Mouse (Mus musculus): Measurements from ENCODE around the gene Ms4a13. TPM values are rescaled to one million over a fixed set of nuclear protein-coding genes. Genes with fewer than 3 reads are reported as not detected.
"Not testable (repeated sequence)": the region's sequence is repeated elsewhere in the genome, so short reads cannot be mapped to it uniquely, and the experiment has no call there.

The Ms4a13 gene
- not detected in 2 replicates for polyA plus RNA-seq (2015; fragmentation: Nextera tagmentation; extraction: Ambion mirVana)

DNA sequence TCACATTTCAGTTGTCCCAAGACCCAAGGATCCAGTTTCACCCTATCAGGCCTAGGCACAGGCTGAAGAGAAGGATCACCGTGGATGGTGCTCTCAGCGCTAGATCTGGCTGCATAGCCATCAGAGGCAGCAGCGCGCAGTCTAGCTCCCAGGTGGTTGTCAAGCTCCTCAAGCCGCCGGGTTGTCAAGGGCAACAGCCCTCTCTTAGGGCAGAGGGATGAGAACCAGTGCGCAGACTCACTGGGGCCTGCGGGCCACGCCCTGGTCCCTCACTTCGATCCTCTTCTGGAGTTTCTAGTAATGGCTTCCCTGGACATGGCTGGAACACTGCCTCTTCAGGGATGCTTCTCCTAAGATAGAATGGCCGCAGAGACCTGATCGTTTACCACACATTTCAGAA, at the start of gene Ms4a13:
TSS of gene Ms4a13 (minus strand) at position 192 of the 400 bp plus-strand sequence.
- WGBS: 65% methylated on average over 12 of the region's 12 CpGs

DNA sequence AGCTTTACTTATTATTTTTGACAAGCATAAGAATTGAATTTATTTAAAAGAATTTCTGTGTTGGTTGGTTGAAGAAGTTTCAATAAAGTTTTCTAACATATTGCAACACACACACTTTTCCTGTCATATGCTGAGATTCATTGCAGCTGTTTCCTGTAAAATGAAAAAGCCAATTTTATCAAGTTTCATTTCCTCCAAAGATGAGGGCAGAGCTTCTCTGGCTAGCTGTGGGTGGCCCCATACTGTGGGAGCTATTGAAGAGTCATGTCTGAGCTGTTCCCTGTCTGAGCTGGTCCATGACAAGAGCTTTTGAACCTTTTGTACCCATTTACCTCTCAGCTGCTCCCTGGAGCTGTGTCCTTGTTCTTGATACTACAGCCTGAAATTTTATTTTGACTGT, 47.7 kb upstream of the Ms4a13 start:
- Histone ChIP-seq H3K9me3 (replicated peaks) (no peaks in the 10 kb centered on the region), H3K4me2 (no peak overlapping the region), H3K4me3 (replicated peaks) (no peak overlapping the region), H3K27me3 (no peaks in the 10 kb centered on the region), H3K9ac (no peak overlapping the region), H3K4me1 (no peaks in the 10 kb centered on the region), H3K36me3 (no peaks in the 10 kb centered on the region), H3K27ac (no peak overlapping the region)
- no peak for ATAC-seq (replicated peaks; ENCODE audit: low FRiP score)

More for the DNA sequence above, at the start of gene Ms4a13:
- Histone ChIP-seq H3K27ac (no peak within 1 kb of the TSS), H3K27me3 (no peaks in the 10 kb centered on the region), H3K36me3 (no peaks in the 10 kb centered on the region), H3K4me2 (no peak within 1 kb of the TSS), H3K9ac (no peak within 1 kb of the TSS), H3K4me3 (replicated peaks) (no peak within 1 kb of the TSS), H3K9me3 (replicated peaks) (no peaks in the 10 kb centered on the region), H3K4me1 (no peaks in the 10 kb centered on the region)
- ATAC-seq (replicated peaks; ENCODE audit: low FRiP score): no peak

- no peak overlapping the region for H3K27ac ChIP-seq
- no peak overlapping the region for H3K4me3 ChIP-seq (replicated peaks)
- no peaks in the 10 kb centered on the region for H3K36me3 ChIP-seq
- no peak overlapping the region for H3K4me2 ChIP-seq
- no peaks in the 10 kb centered on the region for H3K9me3 ChIP-seq (replicated peaks)
- no peaks in the 10 kb centered on the region for H3K27me3 ChIP-seq
- ATAC-seq (replicated peaks; ENCODE audit: low FRiP score): no peak
- WGBS: 60% methylated on average over 5 of the region's 5 CpGs
- H3K9ac ChIP-seq: no peak overlapping the region
- no peaks in the 10 kb centered on the region for H3K4me1 ChIP-seq
Measured at GRCm38 (mm10) chr19:11242560-11242959, 46.0 kb upstream of the Ms4a13 start.

- no peak overlapping the region for H3K9ac ChIP-seq
- no peak overlapping the region for H3K27ac ChIP-seq
- H3K27me3 ChIP-seq: no peaks in the 10 kb centered on the region
- H3K4me3 ChIP-seq (replicated peaks): no peak overlapping the region
- H3K9me3 ChIP-seq (replicated peaks): no peaks in the 10 kb centered on the region
- H3K4me2 ChIP-seq: no peak overlapping the region
- ATAC-seq (replicated peaks; ENCODE audit: low FRiP score): no peak
- H3K36me3 ChIP-seq: no peaks in the 10 kb centered on the region
- no peaks in the 10 kb centered on the region for H3K4me1 ChIP-seq
Measured at GRCm38 (mm10) chr19:11235820-11236219, 39.3 kb upstream of the Ms4a13 start.

DNA sequence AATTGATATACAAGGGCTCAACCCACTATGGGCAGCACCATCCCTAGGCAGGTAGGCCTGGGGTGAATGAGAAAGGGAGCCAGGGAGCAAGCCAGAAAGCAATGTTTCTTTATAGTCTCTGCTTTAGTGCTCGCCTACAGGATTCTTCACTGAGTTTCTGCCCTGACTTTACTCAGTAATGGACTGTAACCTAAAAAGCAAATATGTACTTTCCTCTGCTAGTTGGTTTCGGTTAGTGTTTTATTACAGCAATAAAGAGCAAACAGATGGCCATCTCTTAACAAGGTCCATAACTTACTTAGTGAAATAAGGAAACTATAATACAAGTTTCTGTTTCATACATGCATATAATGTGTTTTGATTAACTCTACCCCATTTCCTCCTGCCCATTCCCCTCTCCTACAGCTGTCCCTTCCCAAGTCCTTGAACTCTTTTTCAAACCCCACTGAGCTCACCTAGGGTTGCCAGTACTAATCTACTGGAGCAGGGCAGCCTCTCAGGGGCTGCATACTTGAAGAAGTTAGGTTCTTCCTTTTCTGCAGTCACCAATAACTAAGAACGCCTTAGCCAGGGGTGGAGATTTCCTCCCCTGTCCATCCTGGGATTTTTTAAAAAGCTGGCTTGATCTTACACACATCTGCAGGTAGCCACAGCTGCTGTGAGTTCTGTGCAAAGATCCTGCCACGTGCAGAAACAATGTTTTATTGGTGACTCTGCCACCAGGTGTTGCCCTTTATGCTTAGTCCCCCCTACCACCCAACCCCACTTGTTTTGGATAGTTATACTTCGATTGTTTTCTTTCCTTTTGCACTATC, 38.6 kb upstream of the Ms4a13 start:
- Histone ChIP-seq H3K9me3 (replicated peaks) (no peaks in the 10 kb centered on the region), H3K9ac (no peak overlapping the region), H3K27me3 (no peaks in the 10 kb centered on the region), H3K27ac (no peak overlapping the region), H3K4me1 (no peaks in the 10 kb centered on the region), H3K4me3 (replicated peaks) (no peak overlapping the region), H3K36me3 (no peaks in the 10 kb centered on the region), H3K4me2 (no peak overlapping the region)
- no peak for ATAC-seq (replicated peaks; ENCODE audit: low FRiP score)
- WGBS: 69% methylated on average over 5 of the region's 5 CpGs

DNA sequence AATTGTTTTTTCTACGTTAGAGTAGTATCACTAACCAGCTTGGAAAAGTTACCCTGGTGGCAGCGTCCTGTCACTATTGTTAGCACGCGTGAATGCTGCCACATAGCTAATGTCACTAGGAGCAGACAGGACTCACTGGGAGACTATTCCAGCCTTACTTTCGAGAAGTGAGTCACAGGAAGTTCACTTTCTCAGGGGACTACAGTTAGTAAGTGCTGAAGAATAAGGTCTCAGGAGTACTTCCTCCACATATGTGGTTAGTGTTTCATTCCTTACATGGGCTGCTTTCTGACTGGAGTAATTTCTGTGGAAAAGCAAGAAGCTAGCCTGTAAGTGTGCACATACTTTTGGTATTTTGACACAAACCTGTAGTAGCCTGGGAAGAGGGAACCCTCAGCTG, 37.7 kb upstream of the Ms4a13 start:
- no peak for ATAC-seq (replicated peaks; ENCODE audit: low FRiP score)
- no peaks in the 10 kb centered on the region for H3K4me1 ChIP-seq
- no peaks in the 10 kb centered on the region for H3K9me3 ChIP-seq (replicated peaks)
- H3K27ac ChIP-seq: no peak overlapping the region
- H3K4me2 ChIP-seq: no peak overlapping the region
- no peak overlapping the region for H3K9ac ChIP-seq
- WGBS: 63% methylated on average over 5 of the region's 5 CpGs
- H3K36me3 ChIP-seq: no peaks in the 10 kb centered on the region
- no peaks in the 10 kb centered on the region for H3K27me3 ChIP-seq
- H3K4me3 ChIP-seq (replicated peaks): no peak overlapping the region

GRCm38 (mm10) chr19:11232348-11232747, 35.8 kb upstream of the Ms4a13 start, which contains the start of gene Ms4a12:
Gene Ms4a12 (minus strand): TSS chr19:11232448.
- 72% methylated on average over 5 of the region's 5 CpGs for WGBS

GRCm38 (mm10) chr19:11192552-11192951, 4.0 kb downstream of the Ms4a13 start:
- Histone ChIP-seq H3K9ac (no peak overlapping the region), H3K4me2 (no peak overlapping the region), H3K4me1 (no peaks in the 10 kb centered on the region), H3K27ac (no peak overlapping the region), H3K36me3 (no peaks in the 10 kb centered on the region), H3K27me3 (no peaks in the 10 kb centered on the region), H3K4me3 (replicated peaks) (no peak overlapping the region), H3K9me3 (replicated peaks) (no peaks in the 10 kb centered on the region)
- no peak for ATAC-seq (replicated peaks; ENCODE audit: low FRiP score)
- WGBS: 57% methylated on average over 1 of the region's 1 CpGs

More at GRCm38 (mm10) chr19:11232348-11232747, 35.8 kb upstream of the Ms4a13 start, which contains the start of gene Ms4a12:
- Histone ChIP-seq H3K36me3 (no peaks in the 10 kb centered on the region), H3K4me1 (no peaks in the 10 kb centered on the region), H3K27ac (no peak within 1 kb of the TSS), H3K4me2 (no peak within 1 kb of the TSS), H3K27me3 (no peaks in the 10 kb centered on the region), H3K4me3 (replicated peaks) (no peak within 1 kb of the TSS), H3K9me3 (replicated peaks) (no peaks in the 10 kb centered on the region), H3K9ac (no peak within 1 kb of the TSS)
- no peak for ATAC-seq (replicated peaks; ENCODE audit: low FRiP score)

GRCm38 (mm10) chr19:11184121-11184520, 12.4 kb downstream of the Ms4a13 start:
- 15% methylated on average over 5 of the region's 5 CpGs for WGBS
- H3K36me3 ChIP-seq: no peaks in the 10 kb centered on the region
- ATAC-seq (replicated peaks; ENCODE audit: low FRiP score): no peak
- H3K9ac ChIP-seq: no peak overlapping the region
- no peaks in the 10 kb centered on the region for H3K4me1 ChIP-seq
- H3K4me2 ChIP-seq: no peak overlapping the region
- H3K27ac ChIP-seq: no peak overlapping the region
- H3K27me3 ChIP-seq: no peaks in the 10 kb centered on the region
- H3K9me3 ChIP-seq (replicated peaks): no peaks in the 10 kb centered on the region
- H3K4me3 ChIP-seq (replicated peaks): no peak overlapping the region

- H3K4me1 ChIP-seq: no peaks in the 10 kb centered on the region
- H3K4me2 ChIP-seq: no peak overlapping the region
- no peaks in the 10 kb centered on the region for H3K27me3 ChIP-seq
- H3K9me3 ChIP-seq (replicated peaks): no peaks in the 10 kb centered on the region
- H3K27ac ChIP-seq: no peak overlapping the region
- H3K9ac ChIP-seq: no peak overlapping the region
- ATAC-seq (replicated peaks; ENCODE audit: low FRiP score): no peak
- H3K4me3 ChIP-seq (replicated peaks): no peak overlapping the region
- 63% methylated on average over 2 of the region's 2 CpGs for WGBS
- no peaks in the 10 kb centered on the region for H3K36me3 ChIP-seq
Measured at GRCm38 (mm10) chr19:11177464-11177863, 19.1 kb downstream of the Ms4a13 start.

- ATAC-seq (replicated peaks; ENCODE audit: low FRiP score): no peak
- H3K4me1 ChIP-seq: no peaks in the 10 kb centered on the region
- no peaks in the 10 kb centered on the region for H3K36me3 ChIP-seq
- H3K27ac ChIP-seq: no peak within 1 kb of the TSS
- H3K9me3 ChIP-seq (replicated peaks): no peaks in the 10 kb centered on the region
- no peak within 1 kb of the TSS for H3K4me3 ChIP-seq (replicated peaks)
- H3K27me3 ChIP-seq: no peaks in the 10 kb centered on the region
- no peak within 1 kb of the TSS for H3K4me2 ChIP-seq
- WGBS: 34% methylated on average over 10 of the region's 10 CpGs
- no peak within 1 kb of the TSS for H3K9ac ChIP-seq
Measured at GRCm38 (mm10) chr19:11165172-11165571, 31.4 kb downstream of the Ms4a13 start, which contains the start of gene 1700025F22Rik. Gene 1700025F22Rik (minus strand): TSS chr19:11165320.

- H3K4me2 ChIP-seq; H3K27me3 ChIP-seq; ATAC-seq (replicated peaks; ENCODE audit: low FRiP score); H3K9ac ChIP-seq; H3K27ac ChIP-seq; H3K4me1 ChIP-seq; H3K36me3 ChIP-seq; H3K9me3 ChIP-seq (replicated peaks); H3K4me3 ChIP-seq (replicated peaks): not testable (repeated sequence)
- WGBS: 89% methylated on average over 5 of the region's 6 CpGs
Measured at GRCm38 (mm10) chr19:11157890-11158289, 38.6 kb downstream of the Ms4a13 start.

- Histone ChIP-seq H3K27me3 (no peaks in the 10 kb centered on the region), H3K4me3 (replicated peaks) (no peak overlapping the region), H3K9ac (no peak overlapping the region), H3K9me3 (replicated peaks) (no peaks in the 10 kb centered on the region), H3K4me1 (no peaks in the 10 kb centered on the region), H3K4me2 (no peak overlapping the region), H3K36me3 (no peaks in the 10 kb centered on the region), H3K27ac (no peak overlapping the region)
- 69% methylated on average over 4 of the region's 4 CpGs for WGBS
- no peak for ATAC-seq (replicated peaks; ENCODE audit: low FRiP score)
Measured at GRCm38 (mm10) chr19:11135336-11135735, 61.2 kb downstream of the Ms4a13 start.

All from kidney, embryonic 15.5 days (tissue).